Mouse (Mus musculus) E14TG2a.4 (cell line): ENCODE measurements at regions not wholly inside any gene's neighbourhood (a gene's known extent, or its start where the extent isn't known, plus 50 kb on each side); places are given as distances from the start of the nearest gene placed in this dataset.

ENCODE experiments used
- H3K27me3 ChIP-seq: 2 replicates; pipeline ENCODE4 v1.6.1; 2014; ENCODE audit warnings: low read length, control low read depth; ENCODE audit not compliant: insufficient read depth
- H3K36me3 ChIP-seq: 2 replicates; pipeline ENCODE4 v1.6.1; 2014; ENCODE audit warnings: low read length, control low read depth; ENCODE audit not compliant: insufficient read depth
- H3K4me1 ChIP-seq: replicated peaks from 2 replicates; pipeline ENCODE4 v1.6.1; 2014; ENCODE audit warnings: low read depth, low read length, control low read depth
- H3K4me3 ChIP-seq: replicated peaks from 2 replicates; pipeline ENCODE4 v1.5.1; 2014; ENCODE audit warnings: mild to moderate bottlenecking, low read length
- H3K9me3 ChIP-seq: 2 replicates; pipeline ENCODE4 v1.6.1; 2014; ENCODE audit warnings: low read length, control low read depth
- CTCF ChIP-seq: conservative IDR thresholded peaks from 2 replicates; pipeline ENCODE4 v1.5.1; 2014; ENCODE audit warnings: low read length
- NANOG ChIP-seq: IDR thresholded peaks from 2 replicates; pipeline ENCODE4 v1.6.1; 2014; ENCODE audit warnings: borderline replicate concordance, low read length, mixed read lengths
- POU5F1 ChIP-seq: IDR thresholded peaks from 2 replicates; pipeline ENCODE4 v1.6.1; 2014; ENCODE audit warnings: low read length, borderline replicate concordance

GRCm38 (mm10) chr1:128858661-128859060 is 266.6 kb upstream of the Cxcr4 start:
- Histone ChIP-seq H3K27me3 (no peaks in the 10 kb centered on the region), H3K9me3 (peaks cover 12% of the 10 kb centered on the region), H3K4me3 (no peak overlapping the region), H3K4me1 (peaks cover 65% of the 10 kb centered on the region), H3K36me3 (no peaks in the 10 kb centered on the region)
- TF ChIP-seq POU5F1: no peak
- TF ChIP-seq CTCF: no peak
- no peak for TF ChIP-seq NANOG

- no peaks in the 10 kb centered on the region for H3K27me3 ChIP-seq
- peaks cover 7% of the 10 kb centered on the region for H3K9me3 ChIP-seq
- no peaks in the 10 kb centered on the region for H3K36me3 ChIP-seq
- H3K4me1 ChIP-seq: peaks cover 69% of the 10 kb centered on the region
- no peak overlapping the region for H3K4me3 ChIP-seq
- no peak for TF ChIP-seq CTCF
- no peak for TF ChIP-seq POU5F1
- TF ChIP-seq NANOG: no peak
These were observed 264.8 kb upstream of the Cxcr4 start for GRCm38 (mm10) chr1:128856933-128857332.

GRCm38 (mm10) chr1:128854649-128855048 is 262.6 kb upstream of the Cxcr4 start:
- TF ChIP-seq POU5F1 (no peak), NANOG (no peak), CTCF (no peak)
- no peaks in the 10 kb centered on the region for H3K27me3 ChIP-seq
- H3K4me1 ChIP-seq: peaks cover 47% of the 10 kb centered on the region
- no peaks in the 10 kb centered on the region for H3K9me3 ChIP-seq
- H3K4me3 ChIP-seq: no peak overlapping the region
- H3K36me3 ChIP-seq: no peaks in the 10 kb centered on the region

GRCm38 (mm10) chr1:128853286-128853685 is 261.2 kb upstream of the Cxcr4 start:
- no peaks in the 10 kb centered on the region for H3K9me3 ChIP-seq
- H3K4me3 ChIP-seq: peak overlapping the region; percentile 54
- TF ChIP-seq CTCF (no peak), NANOG (no peak), POU5F1 (no peak)
- H3K36me3 ChIP-seq: no peaks in the 10 kb centered on the region
- peaks cover 35% of the 10 kb centered on the region for H3K4me1 ChIP-seq
- H3K27me3 ChIP-seq: no peaks in the 10 kb centered on the region

- TF ChIP-seq NANOG (no peak), POU5F1 (no peak), CTCF (no peak)
- Histone ChIP-seq H3K9me3 (no peaks in the 10 kb centered on the region), H3K4me1 (peaks cover 4% of the 10 kb centered on the region; the same call in 1 of the 2 replicates), H3K36me3 (no peaks in the 10 kb centered on the region), H3K4me3 (no peak overlapping the region), H3K27me3 (0 out of 2 replicates have a peak, but pooled peaks cover 4% of the 10 kb centered on the region)
These were observed 245.3 kb upstream of the Cxcr4 start for GRCm38 (mm10) chr1:128837361-128837760.

GRCm38 (mm10) chr1:128835510-128835909 is 243.4 kb upstream of the Cxcr4 start:
- peaks cover 4% of the 10 kb centered on the region; the same call in 1 of the 2 replicates for H3K27me3 ChIP-seq
- no peaks in the 10 kb centered on the region for H3K9me3 ChIP-seq
- no peak overlapping the region for H3K4me3 ChIP-seq
- H3K36me3 ChIP-seq: no peaks in the 10 kb centered on the region
- peaks cover 4% of the 10 kb centered on the region; the same call in 1 of the 2 replicates for H3K4me1 ChIP-seq
- TF ChIP-seq POU5F1 (no peak), NANOG (no peak), CTCF (no peak)

GRCm38 (mm10) chr1:128833096-128833715 is 241.1 kb upstream of the Cxcr4 start:
- no peak overlapping the region for H3K4me3 ChIP-seq
- H3K36me3 ChIP-seq: no peaks in the 10 kb centered on the region
- peaks cover 4% of the 10 kb centered on the region; the same call in 1 of the 2 replicates for H3K4me1 ChIP-seq
- no peaks in the 10 kb centered on the region for H3K9me3 ChIP-seq
- peaks cover 4% of the 10 kb centered on the region; the same call in 1 of the 2 replicates for H3K27me3 ChIP-seq
- TF ChIP-seq NANOG (no peak), POU5F1 (no peak), CTCF (no peak)

GRCm38 (mm10) chr1:128832201-128832883 is 240.2 kb upstream of the Cxcr4 start:
- no peak overlapping the region for H3K4me3 ChIP-seq
- peaks cover 4% of the 10 kb centered on the region; the same call in 1 of the 2 replicates for H3K4me1 ChIP-seq
- H3K27me3 ChIP-seq: peaks cover 4% of the 10 kb centered on the region; the same call in 1 of the 2 replicates
- TF ChIP-seq POU5F1 (no peak), CTCF (peak; percentile 57), NANOG (no peak)
- H3K36me3 ChIP-seq: no peaks in the 10 kb centered on the region
- H3K9me3 ChIP-seq: no peaks in the 10 kb centered on the region
